Mouse (Mus musculus): ENCODE data around the gene Usp37. TPM values are rescaled to one million over a fixed set of nuclear protein-coding genes. Genes with fewer than 3 reads are reported as not detected.

The Usp37 gene
- polyA plus RNA-seq, 1 experiment from 2014 or later = 8.3 TPM

DNA sequence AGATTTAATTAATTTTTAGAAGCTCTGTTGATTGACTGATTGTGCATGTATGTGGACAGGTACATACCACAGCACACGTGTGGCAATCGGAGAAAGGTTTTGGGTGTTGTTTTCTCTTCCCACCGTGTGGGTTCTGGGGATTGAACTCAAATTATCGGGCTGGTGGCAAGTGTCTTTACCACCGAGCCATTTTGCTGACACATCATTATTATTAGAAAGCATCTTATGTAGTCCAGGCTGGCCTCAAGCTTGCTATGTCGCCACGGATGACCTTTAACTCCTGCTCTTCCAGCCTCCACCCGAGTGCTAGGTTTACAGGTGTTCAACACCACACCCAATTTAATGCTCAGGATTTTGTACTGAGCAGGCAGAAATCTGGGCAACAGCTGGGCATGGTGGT, 131.4 kb downstream of the Usp37 start:
- no peaks in the 10 kb centered on the region for H3K4me1 ChIP-seq (replicated peaks; ENCODE audit: control insufficient read depth, insufficient read depth)
- no peaks in the 10 kb centered on the region for H3K27me3 ChIP-seq (ENCODE audit: control insufficient read depth, insufficient read depth, low read length)
- H3K36me3 ChIP-seq (ENCODE audit: control insufficient read depth, insufficient read depth, low read length) = no peaks in the 10 kb centered on the region
- ATAC-seq (ENCODE audit: low FRiP score, low TSS enrichment) = no peak
- H3K4me2 ChIP-seq (replicated peaks; ENCODE audit: low read depth) = no peak overlapping the region
- H3K4me3 ChIP-seq (ENCODE audit: low read depth, low read length) = no peak overlapping the region
- no peak for TF ChIP-seq CTCF (IDR thresholded peaks at IDR 0.05; ENCODE audit: low read depth)
- no peak for TF ChIP-seq EP300 (optimal IDR thresholded peaks at IDR 0.05)
- H3K9me3 ChIP-seq (ENCODE audit: control insufficient read depth, low read length) = no peaks in the 10 kb centered on the region
- H3K9ac ChIP-seq (ENCODE audit: low read length) = no peak overlapping the region
- DNase-seq (ENCODE audit: low spot score) = no peak
- H3K27ac ChIP-seq (replicated peaks) = no peak overlapping the region
- 77% methylated on average over 8 of the region's 8 CpGs for WGBS

DNA sequence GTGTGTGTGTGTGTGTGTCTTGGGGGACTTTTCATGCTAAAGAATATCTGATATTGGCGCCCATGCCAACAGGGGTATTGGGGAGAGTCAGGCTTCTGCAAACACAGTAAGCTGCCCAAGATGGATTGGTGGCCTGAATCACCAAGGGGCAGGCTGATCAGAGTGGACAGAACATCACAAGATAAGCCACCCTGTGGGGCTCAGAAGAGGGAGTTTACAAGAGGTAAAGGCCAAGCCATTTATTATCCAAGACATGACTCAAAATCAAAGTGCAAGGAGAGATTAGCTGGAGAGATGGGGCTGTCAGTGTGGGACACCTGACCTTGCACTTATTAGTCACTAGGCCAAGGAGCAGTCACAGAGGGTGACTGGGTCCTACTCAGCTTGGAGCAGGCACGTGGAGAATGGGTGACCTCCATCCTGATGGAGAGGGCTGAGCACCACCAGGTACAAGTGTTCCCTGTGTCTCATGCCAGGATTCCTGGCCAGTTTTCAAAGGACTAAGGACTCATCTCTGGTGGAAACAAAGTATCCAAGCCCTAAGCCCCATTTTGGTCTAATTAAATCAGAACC, 132.2 kb downstream of the Usp37 start:
- no peak overlapping the region for H3K4me2 ChIP-seq (replicated peaks; ENCODE audit: low read depth)
- 26% methylated on average over 2 of the region's 2 CpGs for WGBS
- no peak overlapping the region for H3K9ac ChIP-seq (ENCODE audit: low read length)
- peak; percentile 47 for ATAC-seq (ENCODE audit: low FRiP score, low TSS enrichment)
- no peak overlapping the region for H3K4me3 ChIP-seq (ENCODE audit: low read depth, low read length)
- no peak overlapping the region for H3K27ac ChIP-seq (replicated peaks)
- no peaks in the 10 kb centered on the region for H3K27me3 ChIP-seq (ENCODE audit: control insufficient read depth, insufficient read depth, low read length)
- H3K36me3 ChIP-seq (ENCODE audit: control insufficient read depth, insufficient read depth, low read length) = no peaks in the 10 kb centered on the region
- H3K4me1 ChIP-seq (replicated peaks; ENCODE audit: control insufficient read depth, insufficient read depth) = no peaks in the 10 kb centered on the region
- no peak for TF ChIP-seq EP300 (optimal IDR thresholded peaks at IDR 0.05)
- no peak for TF ChIP-seq CTCF (IDR thresholded peaks at IDR 0.05; ENCODE audit: low read depth)
- DNase-seq (ENCODE audit: low spot score) = no peak
- H3K9me3 ChIP-seq (ENCODE audit: control insufficient read depth, low read length) = no peaks in the 10 kb centered on the region

DNA sequence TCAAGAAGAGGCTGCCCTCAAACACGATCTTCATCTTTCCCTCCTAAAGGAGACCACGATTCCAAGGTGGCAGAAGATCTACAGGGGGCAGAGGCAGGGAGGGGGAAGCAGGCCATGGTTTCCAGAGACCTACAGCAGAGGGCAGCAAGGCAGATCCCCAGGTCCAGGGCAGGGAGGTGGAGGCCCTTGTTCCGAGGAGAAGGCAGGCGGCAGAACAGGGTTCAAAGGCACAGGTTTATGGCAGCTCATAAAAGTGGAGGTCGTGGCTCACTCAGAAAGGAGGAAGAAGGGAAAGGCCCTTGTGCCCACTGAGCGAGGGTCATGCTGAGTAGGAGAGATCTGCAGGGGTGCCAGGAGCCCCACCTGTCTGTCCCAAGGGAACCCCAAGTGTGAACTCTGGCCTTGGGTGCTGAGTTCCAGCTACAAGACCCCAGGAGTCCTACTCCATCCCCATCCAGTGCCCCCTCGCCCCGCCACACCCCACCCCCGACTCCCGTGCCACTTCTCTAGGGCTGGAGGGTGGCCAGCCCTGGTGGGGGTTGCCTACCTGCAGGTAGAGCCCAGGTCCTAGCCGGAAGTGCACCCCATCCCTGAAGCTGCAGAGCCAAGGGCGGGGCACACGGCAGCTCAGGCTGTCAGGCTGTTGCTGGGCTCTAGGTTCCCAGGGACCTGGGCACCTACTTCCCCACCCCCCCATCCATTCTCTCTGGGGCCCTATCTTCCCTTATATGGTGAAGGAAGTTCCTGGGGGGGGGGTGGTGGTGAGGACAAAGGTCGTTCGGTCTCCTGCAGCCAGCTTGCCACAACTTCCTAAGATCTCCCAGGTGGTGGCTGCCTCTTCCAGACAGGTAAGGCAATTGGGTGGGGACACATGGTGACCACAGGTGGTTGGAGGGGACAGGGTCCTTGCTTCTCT, 135.2 kb downstream of the Usp37 start, which contains the start of gene Vil1:
Gene Vil1, plus strand, starts transcription at position 788 of the 916 bp plus-strand sequence.
- peak; percentile 59 for DNase-seq (ENCODE audit: low spot score)
- Histone ChIP-seq H3K27me3 (ENCODE audit: control insufficient read depth, insufficient read depth, low read length) (no peaks in the 10 kb centered on the region), H3K4me1 (replicated peaks; ENCODE audit: control insufficient read depth, insufficient read depth) (no peaks in the 10 kb centered on the region), H3K27ac (replicated peaks) (peak within 1 kb of the TSS; percentile 49), H3K9ac (ENCODE audit: low read length) (peak within 1 kb of the TSS; percentile 18; the same call in 1 of the 2 replicates), H3K9me3 (ENCODE audit: control insufficient read depth, low read length) (no peaks in the 10 kb centered on the region), H3K4me2 (replicated peaks; ENCODE audit: low read depth) (peak within 1 kb of the TSS; percentile 14), H3K36me3 (ENCODE audit: control insufficient read depth, insufficient read depth, low read length) (no peaks in the 10 kb centered on the region), H3K4me3 (ENCODE audit: low read depth, low read length) (no peak within 1 kb of the TSS)
- peak; percentile 66 for ATAC-seq (ENCODE audit: low FRiP score, low TSS enrichment)
- WGBS = 40% methylated on average over 15 of the region's 15 CpGs
- TF ChIP-seq EP300 (optimal IDR thresholded peaks at IDR 0.05) (no peak), CTCF (IDR thresholded peaks at IDR 0.05; ENCODE audit: low read depth) (no peak)

DNA sequence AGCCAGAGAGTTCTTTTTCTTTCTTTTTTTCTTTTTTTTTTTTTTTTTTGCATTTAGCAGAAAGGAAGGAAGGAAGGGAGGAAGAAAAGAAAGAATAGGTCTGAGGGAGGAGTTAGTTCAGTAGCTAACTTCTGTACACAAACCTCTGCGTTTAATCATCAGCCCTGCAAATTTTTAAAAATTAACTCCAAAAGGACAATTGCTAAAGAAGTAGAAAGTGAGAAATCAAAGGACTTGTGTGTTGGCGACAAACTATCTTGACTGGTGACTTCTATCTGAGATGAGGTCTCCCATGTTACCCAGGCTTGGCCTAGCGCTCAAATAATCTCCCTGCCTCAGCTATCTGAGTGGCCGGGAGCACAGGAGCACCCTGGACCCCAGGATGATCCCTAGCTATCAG, 139.9 kb downstream of the Usp37 start:
- TF ChIP-seq EP300 (optimal IDR thresholded peaks at IDR 0.05) (no peak), CTCF (IDR thresholded peaks at IDR 0.05; ENCODE audit: low read depth) (no peak)
- ATAC-seq (ENCODE audit: low FRiP score, low TSS enrichment) (no peak), DNase-seq (ENCODE audit: low spot score) (no peak)
- no peak overlapping the region for H3K27ac ChIP-seq (replicated peaks)
- H3K36me3 ChIP-seq (ENCODE audit: control insufficient read depth, insufficient read depth, low read length) = no peaks in the 10 kb centered on the region
- H3K4me3 ChIP-seq (ENCODE audit: low read depth, low read length) = no peak overlapping the region
- no peaks in the 10 kb centered on the region for H3K27me3 ChIP-seq (ENCODE audit: control insufficient read depth, insufficient read depth, low read length)
- H3K4me1 ChIP-seq (replicated peaks; ENCODE audit: control insufficient read depth, insufficient read depth) = no peaks in the 10 kb centered on the region
- no peak overlapping the region for H3K9ac ChIP-seq (ENCODE audit: low read length)
- WGBS = 76% methylated on average over 4 of the region's 4 CpGs
- H3K4me2 ChIP-seq (replicated peaks; ENCODE audit: low read depth) = no peak overlapping the region
- H3K9me3 ChIP-seq (ENCODE audit: control insufficient read depth, low read length) = no peaks in the 10 kb centered on the region

DNA sequence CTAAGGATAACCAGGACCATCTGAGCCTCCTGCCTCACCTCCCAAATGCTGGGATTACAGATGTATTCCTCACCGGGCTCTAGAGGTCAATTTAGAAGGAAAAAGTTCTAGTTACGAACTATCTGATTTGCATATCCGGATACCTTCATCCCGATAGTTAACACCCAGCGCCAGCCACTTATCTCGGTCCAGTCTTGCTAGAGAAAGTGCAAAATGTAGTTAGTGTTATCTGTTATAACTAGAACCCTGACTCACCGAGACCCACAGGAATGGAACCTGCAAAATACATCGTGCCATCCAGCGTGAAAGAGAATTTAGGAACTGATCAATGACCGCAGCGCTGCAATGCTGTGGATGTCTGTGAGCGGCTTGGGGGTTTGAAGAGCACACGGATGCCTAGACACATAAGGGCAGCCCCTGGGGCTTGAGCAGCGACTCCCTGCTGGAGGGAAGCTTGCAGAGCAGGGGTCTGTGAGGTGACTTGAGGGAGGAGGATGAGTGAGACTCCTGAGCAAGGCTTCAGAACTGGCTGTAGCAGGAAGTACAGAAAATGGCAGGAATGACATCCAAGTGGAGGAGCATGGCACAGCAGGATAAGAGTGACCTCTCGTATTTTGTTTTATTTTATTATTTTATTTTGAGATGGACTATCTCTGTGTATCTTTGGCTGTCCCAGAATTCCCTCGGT, 142.9 kb downstream of the Usp37 start:
- ATAC-seq (ENCODE audit: low FRiP score, low TSS enrichment) = no peak
- no peaks in the 10 kb centered on the region for H3K27me3 ChIP-seq (ENCODE audit: control insufficient read depth, insufficient read depth, low read length)

More for the DNA sequence above, 142.9 kb downstream of the Usp37 start:
- Histone ChIP-seq H3K27ac (replicated peaks) (no peak overlapping the region), H3K4me1 (replicated peaks; ENCODE audit: control insufficient read depth, insufficient read depth) (no peaks in the 10 kb centered on the region), H3K9me3 (ENCODE audit: control insufficient read depth, low read length) (no peaks in the 10 kb centered on the region), H3K4me3 (ENCODE audit: low read depth, low read length) (no peak overlapping the region), H3K36me3 (ENCODE audit: control insufficient read depth, insufficient read depth, low read length) (no peaks in the 10 kb centered on the region), H3K4me2 (replicated peaks; ENCODE audit: low read depth) (0 out of 2 replicates have a peak overlapping the region, but pooled peaks have one; percentile 1), H3K9ac (ENCODE audit: low read length) (no peak overlapping the region)
- TF ChIP-seq EP300 (optimal IDR thresholded peaks at IDR 0.05) (no peak), CTCF (IDR thresholded peaks at IDR 0.05; ENCODE audit: low read depth) (no peak)
- 49% methylated on average over 16 of the region's 16 CpGs for WGBS
- DNase-seq (ENCODE audit: low spot score) = no peak

Measured in stomach, postnatal 0 days (tissue).